Mouse (Mus musculus) spleen, adult 2 months (tissue): Measurements from ENCODE around the gene Spata2l.

ENCODE experiments used
- CTCF ChIP-seq: fragments of 200-500 bp; IDR thresholded peaks from 2 replicates; pipeline ENCODE4 v1.5.1; 2011; ENCODE audit warnings: mild to moderate bottlenecking, inconsistent platforms; ENCODE audit not compliant: insufficient read depth, insufficient read length, insufficient replicate concordance; ENCODE audit errors: extremely low read depth
- POLR2A ChIP-seq: fragments of 200-500 bp; IDR thresholded peaks from 2 replicates; pipeline ENCODE4 v1.6.1; 2011; ENCODE audit warnings: low read depth, low read length, inconsistent platforms

- TF ChIP-seq POLR2A = no peak
- no peak for TF ChIP-seq CTCF
Measured at GRCm38 (mm10) chr8:123255170-123255569, 19.1 kb upstream of the Spata2l start.
